Mouse (Mus musculus) mature B cell (primary cell): ENCODE data around the gene Osbpl8.

Experiments used
- in situ Hi-C: fragments of 300-500 bp; cut with MboI; formaldehyde crosslinking; loops from 2 replicates; pipeline ENCODE4 v1.14.3; 2019

The Osbpl8 gene

DNA sequence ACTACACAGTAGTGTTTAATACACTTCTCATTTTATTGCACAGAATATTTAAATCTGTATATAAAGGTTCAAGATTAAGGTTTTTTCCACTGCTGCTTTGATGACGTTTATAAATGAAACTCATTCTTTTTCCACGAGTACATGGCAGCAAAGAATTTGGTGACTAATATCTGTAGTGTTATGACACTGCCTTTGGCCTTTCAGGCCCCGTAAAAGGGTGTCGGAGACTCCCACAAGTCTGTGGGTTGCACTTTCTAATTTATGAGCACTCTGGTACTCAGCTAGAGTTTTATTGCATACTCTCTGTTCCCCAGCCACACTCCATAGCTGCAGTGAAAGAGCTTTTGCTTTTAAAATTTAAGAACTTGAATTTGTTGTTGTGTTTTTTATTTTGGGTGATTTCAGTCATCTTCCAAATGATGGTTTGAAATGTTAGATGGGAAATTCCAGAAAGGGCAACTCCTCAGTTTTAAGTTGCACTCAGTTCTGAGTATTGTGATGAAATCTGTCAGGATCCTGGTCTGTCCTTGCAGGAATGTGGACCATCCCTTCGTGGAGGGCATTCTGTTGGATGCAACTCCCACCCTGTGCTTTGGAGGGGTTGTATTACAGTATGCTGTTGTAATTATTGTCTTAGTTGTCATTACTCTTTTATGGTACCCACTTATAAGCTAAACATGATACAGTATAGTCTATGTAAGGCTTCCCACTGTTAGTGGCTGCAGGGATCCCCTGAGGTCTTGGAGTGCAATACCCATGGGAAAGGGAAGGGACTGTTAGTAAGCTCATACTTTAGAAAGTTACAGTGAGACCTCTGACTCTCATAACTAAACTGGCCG lies 70.1 kb downstream of the Osbpl8 start:
- in situ Hi-C loops = no loop called here

- in situ Hi-C loops = no loop called here
These were observed 70.7 kb downstream of the Osbpl8 start for GRCm38 (mm10) chr10:111235289-111235570.

GRCm38 (mm10) chr10:111237434-111237833 lies 72.9 kb downstream of the Osbpl8 start:
- in situ Hi-C loops = no loop called here

DNA sequence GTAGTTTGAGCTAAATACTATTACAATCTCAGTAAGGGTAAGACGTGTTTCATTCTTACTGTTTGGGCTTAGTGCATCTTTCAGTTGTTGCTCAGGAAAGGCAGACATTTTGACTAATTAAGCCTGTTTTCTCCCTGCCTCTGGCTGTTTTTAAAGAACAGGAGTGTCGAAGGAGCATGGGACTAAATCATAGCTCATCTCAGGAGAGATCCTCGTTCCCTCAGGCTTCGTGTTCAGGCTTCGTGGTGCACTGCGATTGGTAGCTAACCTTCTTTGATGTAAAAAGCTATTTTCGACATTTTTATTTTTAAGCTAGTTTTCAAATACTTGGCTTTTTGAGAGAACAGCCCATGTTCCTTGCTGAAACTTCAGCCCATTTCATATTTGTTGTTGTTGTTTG lies 78.1 kb downstream of the Osbpl8 start:
- in situ Hi-C loops = no loop called here

DNA sequence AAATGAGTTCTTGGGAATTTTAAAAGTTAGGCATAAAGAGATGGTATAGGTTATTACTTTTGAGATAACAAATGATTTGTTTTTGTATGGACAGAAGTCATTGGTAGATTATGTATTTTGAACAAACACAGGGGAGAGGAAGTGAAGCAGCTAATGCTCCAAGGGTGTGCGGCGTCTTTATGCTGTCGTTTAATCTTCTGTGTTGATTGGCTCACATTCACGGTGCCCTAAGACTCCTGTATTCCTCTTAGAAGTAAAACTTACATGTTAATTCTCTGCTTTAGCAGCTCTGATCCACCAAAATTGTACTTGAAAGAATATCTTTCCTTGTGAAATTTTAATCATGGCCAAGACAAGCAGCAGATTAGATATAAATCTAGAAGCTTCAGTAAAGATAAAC lies 83.1 kb downstream of the Osbpl8 start:
- in situ Hi-C loops = no loop called here

DNA sequence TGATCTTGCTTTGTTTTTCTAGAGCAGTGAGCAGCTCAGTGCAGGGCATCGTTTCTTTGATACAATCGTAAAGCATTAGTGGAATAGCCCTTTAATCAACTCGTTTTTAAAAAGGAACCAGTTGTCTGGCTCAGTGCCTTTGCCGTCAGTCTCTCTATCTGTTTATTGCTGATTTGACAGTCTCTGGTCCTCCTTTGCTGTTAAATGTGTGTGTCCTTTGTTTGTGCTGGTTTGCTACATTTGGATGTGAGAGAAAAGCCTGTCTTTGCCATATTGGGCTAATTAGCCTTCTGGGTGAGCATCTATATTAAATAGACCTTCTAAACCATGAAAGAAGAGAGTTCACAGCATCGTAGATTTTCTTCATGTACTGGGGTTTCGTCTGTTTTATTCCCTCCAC lies 83.6 kb downstream of the Osbpl8 start:
- in situ Hi-C loops = no loop called here

DNA sequence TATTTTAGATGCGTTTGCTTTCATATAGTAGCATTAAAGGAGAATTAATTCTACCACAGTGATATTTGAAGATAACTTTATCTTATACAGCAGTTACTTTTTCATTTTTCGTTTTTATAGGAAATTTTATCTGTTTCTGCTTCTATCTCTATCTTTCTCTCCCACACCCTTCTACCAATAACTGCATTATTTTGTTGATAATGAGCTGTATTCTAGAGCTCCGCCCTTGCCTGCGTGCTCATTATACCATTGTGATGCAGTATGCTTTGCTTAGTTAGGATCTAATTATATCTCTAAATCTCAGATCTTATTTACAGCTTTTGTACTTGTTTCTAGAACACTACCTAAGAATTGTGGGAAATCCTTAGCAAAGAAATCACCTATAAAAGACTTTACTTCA lies 85.6 kb downstream of the Osbpl8 start:
- in situ Hi-C loops = no loop called here

DNA sequence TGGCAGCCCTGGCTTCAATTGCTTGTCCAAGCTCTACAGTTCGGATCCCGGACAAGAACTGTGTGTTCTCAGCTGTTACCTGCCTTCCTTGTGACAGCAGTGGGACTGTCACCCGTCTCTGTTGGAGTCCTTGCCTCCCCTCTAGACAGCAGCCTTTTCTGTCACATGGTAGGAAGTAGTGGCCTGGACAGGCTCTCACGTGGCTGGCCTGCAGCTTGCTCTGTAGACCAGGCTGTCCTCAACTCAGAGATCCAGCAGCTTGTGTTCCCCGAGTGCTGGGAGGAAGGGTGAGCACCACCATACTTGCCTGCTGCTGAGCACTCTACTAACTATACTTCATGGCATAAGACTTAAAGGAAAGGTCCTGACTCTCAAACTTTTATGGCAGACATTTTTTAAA lies 87.1 kb downstream of the Osbpl8 start:
- in situ Hi-C loops = no loop called here

DNA sequence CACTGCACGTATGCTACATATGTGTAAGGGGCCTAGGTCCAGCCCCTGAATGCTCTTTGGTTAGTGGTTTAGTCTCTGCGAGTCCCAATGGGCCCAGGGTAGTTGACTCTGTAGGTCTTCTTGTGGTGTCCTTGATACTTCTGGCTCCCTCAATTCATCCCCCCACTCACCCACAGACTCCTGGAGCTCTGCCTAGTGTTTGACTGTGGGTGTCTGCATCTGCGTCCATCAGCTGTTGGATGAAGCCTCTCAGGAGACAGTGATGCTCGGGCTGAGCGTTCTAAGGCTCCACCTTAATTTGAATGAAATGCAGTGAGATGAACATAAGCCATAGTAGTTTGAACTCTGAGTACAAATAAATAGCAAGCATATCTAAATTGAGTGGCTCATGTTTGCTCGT lies 90.7 kb downstream of the Osbpl8 start:
- in situ Hi-C loops = no loop called here

- in situ Hi-C loops = no loop called here
These were observed 91.6 kb downstream of the Osbpl8 start for GRCm38 (mm10) chr10:111256156-111256555.

DNA sequence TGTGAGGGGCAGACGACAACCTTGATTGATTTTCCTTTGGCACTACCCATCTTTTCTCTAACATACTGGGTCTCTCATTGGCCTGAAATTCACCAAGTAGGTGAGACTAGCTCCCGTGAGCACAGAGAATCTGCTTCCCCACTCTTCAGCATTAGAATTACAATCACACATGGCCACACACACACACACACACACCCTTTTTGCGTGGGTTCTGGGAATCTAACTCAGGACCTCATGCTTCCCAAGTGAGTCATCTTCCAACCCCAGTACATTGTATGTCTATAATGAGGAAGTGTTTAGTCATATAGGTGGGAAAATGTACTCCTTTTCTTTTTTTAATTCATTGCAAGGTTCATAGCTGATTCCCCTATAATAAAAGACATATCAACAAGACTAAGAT lies 92.8 kb downstream of the Osbpl8 start:
- in situ Hi-C loops = no loop called here

DNA sequence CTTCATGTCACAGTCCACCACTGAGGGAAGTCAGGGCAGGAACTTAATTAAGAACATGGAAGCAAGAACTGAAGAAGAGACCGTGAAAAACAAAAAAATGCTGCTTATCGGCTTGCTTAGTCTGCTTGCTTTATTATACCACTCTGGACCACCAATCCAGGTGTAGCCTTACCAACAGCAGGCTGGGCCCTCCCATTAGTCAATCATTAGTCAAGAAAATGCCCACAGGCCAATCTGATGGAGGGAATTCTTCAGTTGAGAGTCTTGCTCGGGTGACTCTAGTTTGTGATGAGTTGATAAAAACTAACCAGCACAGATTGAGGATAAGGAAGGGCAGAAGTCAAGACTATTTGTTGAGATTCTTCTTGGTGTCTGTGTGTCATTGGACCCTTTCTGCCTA lies 93.7 kb downstream of the Osbpl8 start:
- in situ Hi-C loops = no loop called here

- in situ Hi-C loops = no loop called here
These were observed 107.1 kb downstream of the Osbpl8 start for GRCm38 (mm10) chr10:111271687-111272086.

DNA sequence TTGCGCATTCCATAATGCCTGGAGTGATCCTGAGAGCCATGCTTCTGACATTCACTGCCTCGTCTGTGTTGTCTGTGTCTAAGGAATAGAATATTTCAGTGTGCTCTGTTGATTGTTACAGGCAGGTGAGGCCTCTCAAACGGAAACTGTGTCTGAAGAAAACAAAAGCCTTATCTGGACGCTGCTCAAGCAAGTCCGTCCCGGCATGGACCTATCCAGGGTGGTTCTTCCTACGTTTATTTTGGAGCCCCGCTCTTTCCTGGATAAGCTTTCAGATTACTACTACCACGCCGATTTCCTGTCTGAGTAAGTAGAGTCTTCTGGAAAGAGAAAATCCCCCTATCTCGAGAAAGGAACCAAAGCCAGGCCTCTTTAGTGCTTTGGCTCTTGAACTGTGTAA lies 108.4 kb downstream of the Osbpl8 start:
- in situ Hi-C loops = no loop called here

- in situ Hi-C loops = no loop called here
These were observed 109.0 kb downstream of the Osbpl8 start for GRCm38 (mm10) chr10:111273463-111274088.

DNA sequence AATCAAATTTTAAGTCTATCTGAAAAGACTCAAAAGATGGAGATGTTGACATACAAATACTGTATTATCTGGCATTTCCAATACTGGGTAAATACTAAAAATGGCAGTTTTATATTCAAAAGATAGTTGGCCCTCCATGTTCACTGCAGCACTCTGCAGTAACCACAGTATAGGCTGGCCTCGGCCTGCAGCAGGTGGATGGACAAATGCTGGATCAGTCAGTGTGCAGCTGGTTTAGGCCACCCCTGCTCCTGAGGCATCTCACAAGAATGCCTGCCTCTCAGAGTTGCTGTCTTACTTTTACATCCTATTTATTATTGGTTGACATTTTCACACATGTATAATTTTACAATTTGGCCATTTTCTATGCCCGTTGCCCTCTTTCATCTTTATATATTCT lies 111.3 kb downstream of the Osbpl8 start:
- in situ Hi-C loops = no loop called here

GRCm38 (mm10) chr10:111297631-111298030 lies 133.1 kb downstream of the Osbpl8 start:
- in situ Hi-C loops = no loop called here

GRCm38 (mm10) chr10:111298140-111299098 lies 133.9 kb downstream of the Osbpl8 start, which contains the start of gene Bbs10:
Gene Bbs10, plus strand, starts transcription at chr10:111298679.
- in situ Hi-C loops = no loop called here

DNA sequence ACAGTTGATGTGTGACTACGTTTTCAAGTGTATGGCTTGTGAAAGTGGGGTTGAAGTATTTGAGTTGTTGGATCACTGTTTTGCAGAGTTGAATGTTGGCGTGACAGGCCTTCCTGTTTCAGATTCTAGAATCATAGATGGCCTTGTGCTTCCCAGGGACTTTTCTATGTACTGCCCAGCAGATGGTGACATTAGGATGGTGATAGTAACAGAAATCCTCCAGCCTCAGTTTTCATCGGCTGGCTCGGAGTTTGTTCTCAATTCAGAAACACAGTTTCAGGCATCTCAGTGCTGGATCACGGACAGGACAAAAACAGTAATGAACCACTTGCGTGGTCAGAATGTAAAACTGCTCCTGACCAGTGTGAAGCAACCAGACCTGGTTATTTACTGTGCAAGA lies 135.0 kb downstream of the Osbpl8 start:
- in situ Hi-C loops = no loop called here

- in situ Hi-C loops = loop anchor here (10.0 kb wide), 1 partner anchor 184 kb away; no protein-coding TSS in a partner anchor
These were observed 136.5 kb downstream of the Osbpl8 start for GRCm38 (mm10) chr10:111301041-111301440.

DNA sequence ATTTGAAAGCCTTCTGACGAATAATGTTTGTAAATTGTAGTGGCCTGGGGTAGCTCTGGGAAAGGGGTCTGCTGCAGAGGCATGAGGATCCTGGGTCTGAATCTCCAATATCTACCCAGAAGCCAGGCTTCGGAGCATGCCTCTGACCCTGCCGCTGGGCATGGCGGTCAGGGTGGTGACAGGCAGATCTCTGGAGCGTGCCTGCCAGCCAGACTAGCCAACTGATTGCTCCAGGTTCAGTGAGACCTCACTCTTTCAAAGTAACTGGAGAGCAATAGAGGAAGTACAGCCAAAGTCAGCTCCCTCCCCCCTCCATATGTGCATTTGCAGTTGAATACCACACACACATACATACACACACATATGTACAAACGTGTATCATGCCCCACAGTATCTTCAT lies 137.9 kb downstream of the Osbpl8 start:
- in situ Hi-C loops = loop anchor here (10.0 kb wide), 1 partner anchor 182 kb away; no protein-coding TSS in a partner anchor

DNA sequence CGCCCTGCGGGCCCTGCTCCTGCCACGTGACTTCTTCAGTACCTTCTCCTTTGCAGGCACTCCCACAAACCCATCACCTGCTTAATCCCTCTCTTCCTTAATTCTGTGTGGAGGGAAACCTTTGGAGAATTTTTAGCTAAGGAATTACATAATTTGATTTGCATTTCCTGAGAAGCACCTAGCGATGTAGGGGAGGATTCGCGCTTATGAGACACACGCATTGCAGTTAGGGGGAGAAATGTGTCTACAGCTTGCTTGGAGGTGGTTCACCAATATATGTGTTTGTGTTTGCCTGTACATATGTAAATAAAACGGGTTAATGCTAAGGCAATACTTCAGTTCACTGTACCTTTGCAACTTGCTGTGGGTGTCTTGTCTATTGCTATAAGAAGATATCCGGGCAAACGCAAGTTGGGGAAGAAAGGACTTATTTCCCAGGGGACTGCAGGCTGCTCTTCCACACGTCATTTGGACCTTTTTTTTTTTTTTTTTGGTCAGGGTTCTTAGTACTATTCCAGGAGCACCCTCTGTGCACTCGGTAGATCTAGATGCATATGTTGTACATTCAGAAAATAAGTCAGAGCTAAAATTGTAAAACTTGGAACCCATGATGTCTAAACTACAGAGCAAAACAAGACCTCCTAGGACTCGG lies 144.4 kb downstream of the Osbpl8 start:
- in situ Hi-C loops = loop anchor here (10.0 kb wide), 1 partner anchor 176 kb away; no protein-coding TSS in a partner anchor
